Mouse (Mus musculus) CH12.LX (cell line): ENCODE results near the gene Dclk2.

Experiments used
- BHLHE40 ChIP-seq: IDR thresholded peaks from 2 replicates; pipeline ENCODE4 v1.6.1; 2011; ENCODE audit warnings: mild to moderate bottlenecking, low read depth, low read length, improper control_type of control experiment
- CTCF ChIP-seq, 2 experiments: IDR thresholded peaks in 1 of 2; conservative IDR thresholded peaks in 1 of 2; 2 replicates each; pipeline ENCODE4 v1.5.1; 2011 to 2012; ENCODE audit warnings: low read depth in 2 of 2, low read length in 2 of 2, improper control_type of control experiment in 1 of 2, inconsistent platforms in 1 of 2, mild to moderate bottlenecking in 1 of 2, moderate library complexity in 1 of 2
- E2F4 ChIP-seq: IDR thresholded peaks from 2 replicates; pipeline ENCODE4 v1.6.1; 2011; ENCODE audit warnings: low read depth, low read length, improper control_type of control experiment; ENCODE audit not compliant: insufficient replicate concordance
- HCFC1 ChIP-seq: IDR thresholded peaks from 2 replicates; pipeline ENCODE4 v1.6.1; 2012; ENCODE audit warnings: low read depth, mild to moderate bottlenecking, inconsistent platforms, low read length, improper control_type of control experiment
- SMC3 ChIP-seq: IDR thresholded peaks from 2 replicates; pipeline ENCODE4 v1.6.1; 2011; ENCODE audit warnings: low read depth, low read length, improper control_type of control experiment
- TCF12 ChIP-seq: IDR thresholded peaks from 2 replicates; pipeline ENCODE4 v1.6.1; 2014; ENCODE audit warnings: low read depth, mild to moderate bottlenecking, inconsistent platforms, low read length, improper control_type of control experiment
- USF2 ChIP-seq: conservative IDR thresholded peaks from 2 replicates; pipeline ENCODE4 v1.6.1; 2011; ENCODE audit warnings: low read depth, low read length, improper control_type of control experiment

- TF ChIP-seq TCF12 = no peak
- TF ChIP-seq BHLHE40 = no peak
- TF ChIP-seq E2F4 = no peak
- no peak for TF ChIP-seq CTCF (conservative IDR thresholded peaks at IDR 0.05 in 1 of 2, IDR thresholded peaks at IDR 0.05 in 1 of 2; ENCODE audit: low read depth in 2 of 2, low read length in 2 of 2)
- no peak for TF ChIP-seq HCFC1
- no peak for TF ChIP-seq SMC3
- no peak for TF ChIP-seq USF2
These were observed 87.9 kb downstream of the Dclk2 start for GRCm38 (mm10) chr3:86832591-86833267.
